Mouse (Mus musculus) E14TG2a.4 (cell line): ENCODE data around the gene Arhgef28.

Source experiments
- CTCF ChIP-seq: conservative IDR thresholded peaks from 2 replicates; pipeline ENCODE4 v1.5.1; 2014; ENCODE audit warnings: low read length
- NANOG ChIP-seq: IDR thresholded peaks from 2 replicates; pipeline ENCODE4 v1.6.1; 2014; ENCODE audit warnings: borderline replicate concordance, low read length, mixed read lengths
- POU5F1 ChIP-seq: IDR thresholded peaks from 2 replicates; pipeline ENCODE4 v1.6.1; 2014; ENCODE audit warnings: low read length, borderline replicate concordance

GRCm38 (mm10) chr13:98094332-98094731, 111.9 kb downstream of the Arhgef28 start:
- TF ChIP-seq CTCF (no peak), POU5F1 (no peak), NANOG (no peak)
